Mouse (Mus musculus): ENCODE measurements at regions not wholly inside any gene's neighbourhood (a gene's known extent, or its start where the extent isn't known, plus 50 kb on each side); places are given as distances from the start of the nearest gene placed in this dataset.

DNA sequence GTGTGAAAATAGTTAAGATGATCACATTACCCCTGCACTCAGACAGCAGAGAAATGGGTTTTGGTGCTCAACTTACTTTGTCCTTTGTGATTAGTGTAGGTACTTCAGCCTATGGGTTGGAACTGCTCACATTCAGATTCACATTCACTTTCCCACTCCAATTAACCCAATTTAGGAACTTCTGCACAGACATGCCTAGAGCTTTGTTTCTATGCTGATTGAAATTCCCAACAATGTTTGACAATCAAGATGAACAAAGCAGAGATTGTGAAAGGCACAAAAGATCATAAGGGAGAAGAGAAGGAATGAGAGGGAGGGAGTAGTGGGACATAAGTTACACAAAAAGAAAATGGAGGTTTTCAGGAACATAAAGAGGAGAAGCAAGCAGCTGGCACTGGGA lies 285.0 kb downstream of the Gm17521 start:
- no peak for TF ChIP-seq CTCF (IDR thresholded peaks at IDR 0.05; ENCODE audit: low read depth)
- H3K4me3 ChIP-seq (replicated peaks; ENCODE audit: low read depth, low read length): no peak overlapping the region
- ATAC-seq (replicated peaks; ENCODE audit: low FRiP score, low read depth) (no peak), DNase-seq (ENCODE audit: low spot score) (no peak)
- no peaks in the 10 kb centered on the region for H3K27me3 ChIP-seq (ENCODE audit: insufficient read depth, low read length)
- H3K27ac ChIP-seq: no peak overlapping the region
- H3K9ac ChIP-seq (ENCODE audit: low read depth, low read length): no peak overlapping the region
- no peaks in the 10 kb centered on the region for H3K4me1 ChIP-seq (replicated peaks; ENCODE audit: insufficient read depth, low read length)
- no peak overlapping the region for H3K4me2 ChIP-seq (ENCODE audit: low read length)
- H3K36me3 ChIP-seq (ENCODE audit: insufficient read depth, low read length): no peaks in the 10 kb centered on the region
- no peaks in the 10 kb centered on the region for H3K9me3 ChIP-seq (replicated peaks; ENCODE audit: low read length)

DNA sequence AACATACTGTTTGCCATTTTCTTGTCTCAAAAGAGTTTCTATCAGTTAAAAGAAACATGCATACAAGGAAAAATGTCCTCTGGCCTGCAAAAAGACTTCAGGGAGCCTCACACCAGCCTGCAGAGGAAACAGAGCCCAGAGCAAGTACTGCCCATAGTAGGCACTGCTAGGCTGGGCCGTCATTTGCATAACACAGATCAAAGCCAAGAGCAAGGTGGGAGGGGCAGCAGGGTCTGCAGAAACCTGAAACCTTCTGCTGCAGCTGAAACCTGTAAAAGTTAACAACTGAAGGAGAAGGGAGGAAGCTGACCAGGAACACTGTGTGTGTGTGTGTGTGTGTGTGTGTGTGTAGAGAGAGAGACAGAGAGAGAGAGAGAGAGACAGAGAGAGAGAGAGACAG lies 309.5 kb downstream of the Gm17521 start:
- Histone ChIP-seq H3K27me3 (ENCODE audit: insufficient read depth, low read length) (no peaks in the 10 kb centered on the region), H3K27ac (no peak overlapping the region), H3K4me3 (replicated peaks; ENCODE audit: low read depth, low read length) (no peak overlapping the region), H3K4me1 (replicated peaks; ENCODE audit: insufficient read depth, low read length) (no peaks in the 10 kb centered on the region), H3K4me2 (ENCODE audit: low read length) (no peak overlapping the region), H3K36me3 (ENCODE audit: insufficient read depth, low read length) (no peaks in the 10 kb centered on the region), H3K9me3 (replicated peaks; ENCODE audit: low read length) (no peaks in the 10 kb centered on the region), H3K9ac (ENCODE audit: low read depth, low read length) (no peak overlapping the region)
- TF ChIP-seq CTCF (IDR thresholded peaks at IDR 0.05; ENCODE audit: low read depth): no peak
- DNase-seq (ENCODE audit: low spot score) (peak; percentile 1), ATAC-seq (replicated peaks; ENCODE audit: low FRiP score, low read depth) (no peak)
- whole genome bisulfite sequencing: 32% methylated on average over 1 of the region's 1 CpGs
